Mouse (Mus musculus) ovary, postnatal 10 days (tissue): ENCODE data around the gene Socs2.
A peak's percentile ranks its signal among the peaks of the same experiment; 100 is the strongest.

Experiments
- DNase-seq: peaks from one replicate; pipeline ENCODE4 v3.0.0; 2022; ENCODE audit warnings: low spot score

Gene Socs2

GRCm38 (mm10) chr10:95420284-95420683, 3.3 kb upstream of the Socs2 start:
- no peak for DNase-seq

- DNase-seq: no peak
These were observed 2.7 kb upstream of the Socs2 start for GRCm38 (mm10) chr10:95419726-95420125.

GRCm38 (mm10) chr10:95418631-95419030, 1.7 kb upstream of the Socs2 start:
- no peak for DNase-seq

- DNase-seq: peak; percentile 48
These were observed 686 bp upstream of the Socs2 start for GRCm38 (mm10) chr10:95417496-95418236.

GRCm38 (mm10) chr10:95416361-95416684, 657 bp downstream of the Socs2 start:
- no peak for DNase-seq

- peak; percentile 30 for DNase-seq
These were observed 1.2 kb downstream of the Socs2 start for GRCm38 (mm10) chr10:95415533-95416360.

- no peak for DNase-seq
These were observed 1.8 kb downstream of the Socs2 start for GRCm38 (mm10) chr10:95415159-95415532.

GRCm38 (mm10) chr10:95414316-95415158, 2.4 kb downstream of the Socs2 start:
- peak; percentile 28 for DNase-seq

- DNase-seq: no peak
These were observed 5.8 kb downstream of the Socs2 start for GRCm38 (mm10) chr10:95411139-95411538.

- DNase-seq: no peak
These were observed 6.3 kb downstream of the Socs2 start for GRCm38 (mm10) chr10:95410709-95411108.

GRCm38 (mm10) chr10:95410209-95410608, 6.8 kb downstream of the Socs2 start:
- DNase-seq: no peak

GRCm38 (mm10) chr10:95409149-95409548, 7.8 kb downstream of the Socs2 start:
- no peak for DNase-seq

- no peak for DNase-seq
These were observed 8.5 kb downstream of the Socs2 start for GRCm38 (mm10) chr10:95408487-95408886.

GRCm38 (mm10) chr10:95407541-95408160, 9.3 kb downstream of the Socs2 start:
- DNase-seq: no peak

GRCm38 (mm10) chr10:95404774-95405173, 12.2 kb downstream of the Socs2 start:
- DNase-seq: no peak

- DNase-seq: no peak
These were observed 17.2 kb downstream of the Socs2 start for GRCm38 (mm10) chr10:95399689-95400354.

GRCm38 (mm10) chr10:95398489-95398888, 18.5 kb downstream of the Socs2 start:
- no peak for DNase-seq

GRCm38 (mm10) chr10:95397191-95397835, 19.7 kb downstream of the Socs2 start:
- no peak for DNase-seq

GRCm38 (mm10) chr10:95396356-95396755, 20.6 kb downstream of the Socs2 start:
- no peak for DNase-seq

- DNase-seq: no peak
These were observed 21.9 kb downstream of the Socs2 start for GRCm38 (mm10) chr10:95394819-95395812.
